Mouse (Mus musculus): Measurements from ENCODE around the gene Nap1l1.

- no peak for TF ChIP-seq CTCF (conservative IDR thresholded peaks at IDR 0.05; ENCODE audit: insufficient read depth, insufficient read length, low read depth, low read length)
- no peak for TF ChIP-seq POLR2A (IDR thresholded peaks at IDR 0.05; ENCODE audit: low read depth, low read length)
Observed at GRCm38 (mm10) chr10:111433502-111433901, 39.5 kb upstream of the Nap1l1 start.
